Mouse (Mus musculus) adrenal gland, adult (tissue): Measurements from ENCODE around the gene Lhfpl2.
A peak's percentile ranks its signal among the peaks of the same experiment; 100 is the strongest.

Source experiments
- DNase-seq, 2 experiments: peaks; one replicate each; pipeline ENCODE4 v3.0.0; 2022 to 2023; ENCODE audit warnings: low spot score in 1 of 2; ENCODE audit not compliant: inconsistent age in 2 of 2

The Lhfpl2 gene

DNA sequence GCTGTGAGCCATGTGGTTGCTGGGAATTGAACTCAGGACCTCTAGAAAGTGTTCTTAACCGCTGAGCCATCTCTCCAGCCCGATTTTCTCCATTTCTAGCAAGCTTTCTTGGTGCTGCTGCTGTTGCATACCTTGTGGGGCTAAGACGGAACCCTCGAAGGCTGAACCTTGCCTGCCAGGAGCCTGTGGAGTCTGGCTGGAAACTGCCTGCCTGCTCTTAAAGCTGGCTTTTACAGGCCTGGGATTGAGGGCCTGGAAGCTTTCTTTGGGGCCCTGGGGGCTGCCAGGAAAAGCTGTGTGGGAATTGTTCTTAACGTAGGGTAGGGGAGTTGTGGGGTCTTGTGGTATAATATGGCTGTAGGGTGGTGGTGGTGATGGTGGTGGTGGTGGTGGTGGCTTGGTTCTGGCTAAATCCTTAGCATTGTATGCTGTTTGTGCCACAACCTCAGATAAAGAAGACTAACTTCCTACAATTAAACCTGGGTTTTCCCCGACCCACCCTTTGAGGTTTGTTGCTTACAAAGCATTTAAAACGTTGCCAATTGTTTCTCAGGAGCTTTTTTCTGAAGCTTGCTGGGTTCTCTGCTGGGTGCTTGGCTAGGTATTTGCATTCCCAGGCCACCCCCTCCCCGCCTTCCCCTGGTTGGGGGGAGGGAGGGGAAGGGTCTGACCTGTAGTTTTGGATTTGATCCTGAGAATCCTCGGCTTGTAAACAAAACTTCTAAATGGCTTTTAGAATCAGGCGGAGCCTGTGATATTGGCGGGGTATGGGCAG lies 7.9 kb downstream of the Lhfpl2 start:
- DNase-seq, result no peak

- DNase-seq, result no peak
Measured at GRCm38 (mm10) chr13:94066626-94067275, 9.2 kb downstream of the Lhfpl2 start.

DNA sequence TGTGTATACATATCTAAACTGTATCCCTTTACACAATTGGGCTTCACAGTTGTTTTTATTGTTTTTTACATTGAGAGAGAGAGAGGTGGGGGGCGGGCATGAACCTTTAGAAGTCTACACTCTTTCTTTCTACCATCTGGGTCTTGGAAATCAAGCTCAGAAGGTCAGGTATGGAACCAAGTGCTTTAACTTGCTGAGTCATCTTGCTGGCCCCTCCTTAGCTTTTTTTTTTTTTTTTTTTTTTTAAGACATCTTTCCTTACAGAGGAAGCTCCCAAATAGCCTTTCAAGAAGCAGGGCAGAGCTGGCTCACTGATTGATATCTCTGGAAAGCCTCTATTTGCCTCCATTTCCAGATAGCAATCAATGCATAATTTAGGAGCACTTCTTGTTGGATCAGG lies 10.7 kb downstream of the Lhfpl2 start:
- no peak for DNase-seq

DNA sequence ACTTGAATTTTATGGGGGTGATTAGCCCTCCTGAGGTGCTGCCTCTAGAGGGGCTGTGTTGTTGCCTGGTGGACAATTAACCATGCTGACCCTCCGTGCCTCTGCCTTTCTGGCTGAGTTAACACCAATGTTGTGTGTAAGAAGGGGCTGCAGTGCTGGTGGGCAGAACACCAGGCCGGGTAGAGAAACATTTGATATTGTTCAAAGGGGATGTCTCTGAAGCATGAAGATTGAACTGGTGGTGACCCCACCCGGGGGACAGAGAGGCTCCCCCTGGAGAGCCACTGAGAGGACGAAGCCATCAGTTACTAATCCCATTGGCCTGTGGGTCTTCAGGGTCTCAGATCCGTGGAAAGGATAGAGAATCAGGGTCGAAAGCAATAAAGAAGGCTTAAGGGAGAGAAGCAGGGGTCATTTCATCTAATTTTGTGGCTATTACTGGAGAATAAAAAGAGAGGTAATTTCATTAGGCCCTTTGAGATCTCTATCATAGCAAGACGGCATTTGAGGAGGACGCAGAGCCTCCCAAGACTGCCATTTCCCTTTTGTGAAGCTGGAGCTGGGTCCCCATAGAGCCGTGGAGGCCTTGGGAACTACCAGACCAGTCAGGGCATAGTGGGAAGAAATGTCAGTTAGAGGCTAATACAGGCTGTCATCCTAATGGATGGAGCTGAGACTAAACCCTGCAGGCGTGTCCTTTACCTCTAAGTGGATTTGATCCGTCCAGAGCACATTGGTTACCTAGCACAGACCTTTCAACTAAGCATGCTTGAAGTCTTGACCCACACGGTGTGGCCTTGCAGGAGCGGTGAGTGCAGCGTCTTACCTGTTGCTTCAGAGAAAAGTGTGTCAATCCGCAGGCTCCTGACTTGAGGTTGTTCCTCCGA lies 12.1 kb downstream of the Lhfpl2 start:
- no peak for DNase-seq

- DNase-seq, result no peak
Measured at GRCm38 (mm10) chr13:94070308-94070619, 12.7 kb downstream of the Lhfpl2 start.

DNA sequence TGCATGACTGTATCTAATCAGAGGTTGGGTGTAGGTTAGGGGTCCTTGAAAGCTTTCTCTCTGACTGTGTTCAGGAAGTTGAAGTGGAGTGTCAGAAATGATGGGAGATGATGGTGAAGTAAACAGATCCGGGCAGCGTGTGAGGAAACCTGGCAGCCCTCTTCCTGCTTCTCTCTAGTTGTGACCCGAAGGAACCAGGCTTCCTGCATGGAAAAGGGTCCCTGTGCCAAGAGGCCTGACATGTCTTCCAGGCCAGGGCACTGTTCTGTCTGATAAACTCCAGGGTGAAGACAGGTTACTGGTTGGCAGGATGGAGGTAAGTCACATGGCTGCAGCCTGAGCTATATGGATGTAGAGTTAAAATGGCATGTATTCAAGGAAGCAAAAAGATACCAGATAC lies 13.3 kb downstream of the Lhfpl2 start:
- no peak for DNase-seq

- DNase-seq, result peak in 1 of 2 experiments; percentile 66
Measured at GRCm38 (mm10) chr13:94073046-94073715, 15.6 kb downstream of the Lhfpl2 start.

DNA sequence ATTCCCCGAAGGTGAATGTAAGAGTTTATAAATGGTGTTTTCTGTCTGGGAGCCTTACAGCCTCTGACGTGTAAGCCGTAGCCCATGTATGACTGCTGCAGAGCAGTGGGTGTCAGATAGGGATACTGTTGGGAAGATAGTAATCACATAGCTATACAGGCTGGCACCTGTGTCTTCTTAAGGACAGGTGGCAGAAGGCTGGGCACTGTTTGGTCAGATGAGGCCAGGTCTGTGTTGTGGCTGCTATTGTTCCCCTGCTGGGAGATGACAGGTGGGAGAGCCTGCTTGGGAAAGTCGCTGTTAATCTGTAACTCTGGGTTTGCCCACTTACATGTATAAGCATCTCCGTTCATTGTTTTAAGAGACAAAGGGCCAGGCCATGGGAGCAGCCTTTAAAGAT lies 16.1 kb downstream of the Lhfpl2 start:
- DNase-seq, result no peak

DNA sequence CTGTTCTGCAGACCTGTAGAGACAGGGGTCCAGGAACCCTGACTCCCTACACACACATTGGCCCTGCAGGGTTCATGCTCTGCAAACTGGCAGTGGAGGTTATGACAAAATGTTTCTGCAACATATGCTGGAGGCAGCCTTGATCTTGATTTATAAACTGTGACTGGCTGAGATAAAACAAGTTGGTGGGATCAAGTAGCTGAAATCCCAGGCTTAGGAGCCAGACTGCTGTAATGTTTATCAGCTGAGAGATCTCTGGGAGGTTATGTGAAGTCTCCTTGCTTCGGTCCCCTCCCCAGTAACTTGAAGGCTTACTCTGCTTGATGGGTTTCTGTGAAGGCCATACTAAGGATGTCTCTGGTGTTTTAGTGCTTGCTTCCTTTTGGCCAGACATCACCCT lies 17.6 kb downstream of the Lhfpl2 start:
- peak in 1 of 2 experiments; percentile 68 for DNase-seq

- no peak for DNase-seq
Measured at GRCm38 (mm10) chr13:94077136-94078018, 19.8 kb downstream of the Lhfpl2 start.

- no peak for DNase-seq
Measured at GRCm38 (mm10) chr13:94083196-94083595, 25.6 kb downstream of the Lhfpl2 start.

GRCm38 (mm10) chr13:94084220-94085126 lies 26.9 kb downstream of the Lhfpl2 start:
- no peak for DNase-seq

DNA sequence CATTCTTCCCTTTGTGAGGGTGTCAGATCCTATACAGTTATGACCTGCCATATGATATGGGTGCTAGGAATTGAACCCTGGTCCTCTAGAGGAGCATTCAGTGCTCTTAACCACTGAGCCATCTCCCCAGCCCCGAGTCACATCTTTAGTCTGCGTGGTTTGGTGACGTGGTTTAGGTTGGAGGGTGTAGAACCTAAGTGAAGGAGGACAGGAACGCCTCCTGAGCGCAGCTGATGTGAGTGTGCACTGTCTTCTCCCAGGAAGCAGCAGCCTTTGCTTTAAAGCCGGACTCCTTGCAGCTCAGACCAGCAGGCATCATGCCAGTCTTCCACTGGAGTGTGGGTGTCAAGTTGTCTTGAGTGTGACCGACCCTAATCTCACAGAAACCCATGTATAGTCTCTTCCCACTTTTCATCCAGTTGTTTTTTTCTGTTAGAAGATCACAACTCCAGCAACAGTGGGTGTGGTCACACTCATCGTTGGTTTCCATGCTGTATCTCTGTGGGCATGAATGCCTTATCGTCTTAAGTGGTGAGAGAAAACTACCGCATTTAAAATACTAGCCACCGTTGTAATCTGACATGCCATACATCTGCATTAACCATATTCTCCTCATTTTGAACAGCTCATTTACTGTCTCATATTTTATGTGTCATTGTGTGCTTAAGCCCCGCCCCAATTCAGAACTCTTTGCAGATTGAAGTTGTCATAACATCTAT lies 28.7 kb downstream of the Lhfpl2 start:
- DNase-seq, result no peak

DNA sequence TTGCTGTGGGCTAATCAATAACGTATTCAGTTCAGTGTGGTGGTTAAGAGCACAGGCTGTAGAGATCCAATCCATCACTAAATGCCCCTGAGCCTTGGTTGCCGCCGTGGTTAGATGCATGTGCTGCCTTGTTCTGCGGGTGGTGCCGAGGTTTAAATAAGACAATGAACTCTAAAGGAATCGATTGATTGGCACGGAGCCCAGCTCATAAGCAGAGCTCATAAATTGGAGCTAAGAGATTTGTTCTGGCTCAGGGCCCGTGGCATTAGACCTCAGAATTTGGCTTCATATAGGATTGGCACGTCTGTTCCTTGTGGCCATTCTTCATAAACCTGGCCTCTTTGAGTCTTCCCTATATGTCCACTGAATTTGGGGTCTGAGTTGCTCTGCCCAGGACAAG lies 29.5 kb downstream of the Lhfpl2 start:
- no peak for DNase-seq

- DNase-seq, result no peak
Measured at GRCm38 (mm10) chr13:94088788-94089187, 31.2 kb downstream of the Lhfpl2 start.

DNA sequence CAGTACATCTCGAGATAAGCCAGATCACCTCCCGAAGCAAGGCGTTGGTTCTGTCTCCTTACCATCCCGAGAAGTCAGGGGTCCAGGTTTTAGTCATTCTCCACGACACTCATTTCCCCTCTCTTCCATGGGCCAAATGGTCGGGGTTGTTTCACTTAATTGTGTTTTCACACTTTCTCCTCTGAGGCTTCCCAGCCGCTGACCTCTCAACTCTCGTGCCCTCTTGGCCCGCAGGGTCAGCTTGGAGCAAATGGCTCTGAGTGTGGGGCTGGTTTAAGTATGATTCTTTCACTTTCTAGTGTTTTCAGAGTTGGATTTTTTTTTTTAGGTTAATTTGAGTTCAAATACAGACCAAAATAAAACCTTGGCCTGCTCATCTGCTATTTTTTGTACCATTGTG lies 31.7 kb downstream of the Lhfpl2 start:
- DNase-seq, result no peak

GRCm38 (mm10) chr13:94091366-94091765 lies 33.8 kb downstream of the Lhfpl2 start:
- DNase-seq, result no peak

GRCm38 (mm10) chr13:94094176-94094575 lies 36.6 kb downstream of the Lhfpl2 start:
- DNase-seq, result no peak

DNA sequence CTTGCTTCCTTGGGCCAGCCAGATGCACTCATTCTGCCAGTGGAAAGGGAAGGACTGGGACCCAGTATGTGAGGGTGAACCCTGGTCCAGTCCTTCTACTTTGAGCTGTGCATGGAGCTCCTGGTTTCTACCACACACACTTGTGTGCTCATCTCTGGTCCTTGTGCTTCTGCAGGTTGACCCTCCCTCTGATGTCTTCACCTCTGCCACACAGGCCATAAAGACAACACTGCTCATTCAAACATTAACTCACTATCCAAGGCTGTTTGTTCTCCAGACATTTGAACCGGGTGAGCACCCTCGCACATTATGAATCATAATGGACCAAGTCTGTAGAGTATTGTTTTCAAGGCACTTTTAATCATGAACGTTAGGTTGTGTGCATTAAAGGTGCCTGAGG lies 37.0 kb downstream of the Lhfpl2 start:
- no peak for DNase-seq
